Mouse (Mus musculus) kidney, postnatal 0 days (tissue): ENCODE results near the gene Best3. TPM values are rescaled to one million over a fixed set of nuclear protein-coding genes. Genes with fewer than 3 reads are reported as not detected.

ENCODE experiments used
- ATAC-seq: fragments of 200-750 bp; cut with Nextera tagmentation; replicated peaks from 2 replicates; pipeline ENCODE4 v1.8.0; 2017; ENCODE audit warnings: low read depth, moderate number of reproducible peaks, moderate TSS enrichment, moderate library complexity; ENCODE audit not compliant: low FRiP score
- DNase-seq: peaks from one replicate; pipeline ENCODE4 v3.0.0-alpha.2; 2016; ENCODE audit warnings: low spot score
- H3K27ac ChIP-seq: fragments of 300-500 bp; sonication (generic); 2 replicates; pipeline ENCODE4 v1.5.1; 2014; ENCODE audit warnings: mild to moderate bottlenecking
- H3K27me3 ChIP-seq: fragments of 300-500 bp; sonication (generic); 2 replicates; pipeline ENCODE4 v1.6.1; 2014; ENCODE audit warnings: low read length, mixed read lengths; ENCODE audit not compliant: insufficient read depth
- H3K36me3 ChIP-seq: fragments of 300-500 bp; sonication (generic); 2 replicates; pipeline ENCODE4 v1.6.1; 2014; ENCODE audit warnings: low read length, mixed read lengths; ENCODE audit not compliant: insufficient read depth
- H3K4me1 ChIP-seq: fragments of 300-500 bp; sonication (generic); replicated peaks from 2 replicates; pipeline ENCODE4 v1.6.1; 2014; ENCODE audit warnings: antibody characterized with exemption, low read length, mixed read lengths; ENCODE audit not compliant: insufficient read depth
- H3K4me2 ChIP-seq: fragments of 300-500 bp; sonication (generic); 2 replicates; pipeline ENCODE4 v1.6.1; 2014; ENCODE audit warnings: mild to moderate bottlenecking, low read length, moderate library complexity, mixed read lengths
- H3K4me3 ChIP-seq: fragments of 300-500 bp; sonication (generic); replicated peaks from 2 replicates; pipeline ENCODE4 v1.5.1; 2014; ENCODE audit warnings: low read depth, low read length
- H3K9ac ChIP-seq: fragments of 300-500 bp; sonication (generic); 2 replicates; pipeline ENCODE4 v1.6.1; 2014; ENCODE audit warnings: low read depth, low read length
- H3K9me3 ChIP-seq: fragments of 300-500 bp; sonication (generic); replicated peaks from 2 replicates; pipeline ENCODE4 v1.6.1; 2016; ENCODE audit warnings: low read length, inconsistent platforms, mixed read lengths
- CTCF ChIP-seq: IDR thresholded peaks from 2 replicates; pipeline ENCODE4 v1.5.1; 2016; ENCODE audit warnings: antibody characterized with exemption, low read depth, mild to moderate bottlenecking, moderate library complexity
- WGBS: fragments of 180-500 bp; shearing (Covaris S2); extraction: QIAGEN DNeasy Blood & Tissue Kit; methylation state at CpG from one replicate; pipeline ENCODE4 v1.1.7; 2014; 5-methylcytosine and 5-hydroxymethylcytosine counted together
- polyA plus RNA-seq: library from polyadenylated mRNA; unstranded; fragments of >200 nt; fragmentation: Nextera tagmentation; extraction: Ambion mirVana; gene quantifications from 2 replicates; pipeline ENCODE4 v1.2.1, GENCODE M21; 2015

The Best3 gene
- polyA plus RNA-seq, 1 experiment from 2014 or later: 0.22 TPM

DNA sequence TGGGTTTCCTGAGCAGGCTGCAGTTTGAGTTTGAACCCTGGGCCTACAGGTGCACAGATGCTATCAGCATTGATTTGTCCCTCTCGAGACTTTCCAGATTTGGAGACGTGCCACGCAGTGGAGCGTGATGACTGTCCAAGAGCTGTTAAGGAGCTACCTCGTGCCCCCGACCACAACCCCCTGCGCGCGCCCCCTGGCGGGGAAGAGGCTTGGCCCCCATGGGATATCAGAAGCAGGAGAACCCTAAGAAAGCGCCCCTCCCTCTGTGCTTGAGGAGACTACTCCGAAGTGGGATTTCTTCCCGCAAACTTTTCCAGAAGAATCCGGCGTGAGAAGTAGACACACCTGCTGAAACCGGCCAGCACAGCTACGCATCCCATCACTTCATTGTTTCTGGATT lies 23.3 kb upstream of the Best3 start:
- Histone ChIP-seq H3K4me2 (no peak overlapping the region), H3K27me3 (no peaks in the 10 kb centered on the region), H3K4me1 (no peaks in the 10 kb centered on the region), H3K27ac (no peak overlapping the region), H3K36me3 (no peaks in the 10 kb centered on the region), H3K9ac (no peak overlapping the region), H3K4me3 (no peak overlapping the region), H3K9me3 (no peaks in the 10 kb centered on the region)
- 58% methylated on average over 17 of the region's 17 CpGs for WGBS
- no peak for DNase-seq
- TF ChIP-seq CTCF: peak; percentile 26; the same call in 1 of the 2 replicates
- ATAC-seq: no peak

DNA sequence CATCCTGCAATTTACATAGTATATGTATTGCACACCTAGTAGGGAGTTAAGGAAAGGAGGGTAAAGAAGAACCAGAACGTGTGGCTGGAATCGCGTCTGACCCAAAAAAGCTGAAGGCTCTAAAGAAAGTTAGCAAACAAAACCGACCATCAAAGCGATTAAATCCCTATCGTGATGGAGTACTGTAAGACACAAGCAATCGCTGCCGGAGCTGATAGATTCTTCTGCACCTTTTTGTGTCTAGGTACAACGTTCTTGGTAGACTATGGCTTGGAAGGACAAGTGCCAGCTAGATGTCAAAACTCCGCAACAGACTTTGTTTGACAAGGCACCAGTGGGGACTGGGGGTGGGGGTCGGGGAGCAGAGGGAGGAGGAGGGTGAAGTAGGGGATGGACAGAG lies 22.0 kb upstream of the Best3 start:
- DNase-seq (no peak), ATAC-seq (no peak)
- no peak for TF ChIP-seq CTCF
- no peak overlapping the region for H3K27ac ChIP-seq
- 81% methylated on average over 11 of the region's 11 CpGs for WGBS
- no peaks in the 10 kb centered on the region for H3K27me3 ChIP-seq
- no peaks in the 10 kb centered on the region for H3K9me3 ChIP-seq
- H3K36me3 ChIP-seq: no peaks in the 10 kb centered on the region
- no peak overlapping the region for H3K4me2 ChIP-seq
- H3K4me1 ChIP-seq: no peaks in the 10 kb centered on the region
- no peak overlapping the region for H3K9ac ChIP-seq
- no peak overlapping the region for H3K4me3 ChIP-seq

DNA sequence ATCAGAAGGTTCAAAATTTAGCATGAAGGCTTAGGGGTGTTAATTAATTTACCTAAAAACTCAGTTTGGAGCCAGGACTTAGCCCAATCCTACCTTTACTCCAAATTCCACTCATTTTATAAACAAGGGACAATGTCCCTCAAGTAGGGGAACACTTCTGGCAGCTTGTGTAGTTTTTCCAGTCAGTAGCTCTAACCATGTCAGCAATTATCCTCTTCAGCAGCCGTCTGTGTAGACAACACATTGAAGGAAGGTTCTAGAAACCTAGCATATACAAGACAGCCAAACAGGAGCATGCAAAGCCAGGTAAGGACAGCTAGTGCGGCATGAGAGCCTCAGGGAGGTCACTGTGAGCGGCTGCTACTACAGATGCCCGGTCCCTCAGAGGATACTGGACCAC lies 21.5 kb upstream of the Best3 start:
- TF ChIP-seq CTCF: no peak
- H3K27me3 ChIP-seq: no peaks in the 10 kb centered on the region
- H3K9ac ChIP-seq: no peak overlapping the region
- H3K4me2 ChIP-seq: no peak overlapping the region
- H3K9me3 ChIP-seq: no peaks in the 10 kb centered on the region
- WGBS: 80% methylated on average over 4 of the region's 4 CpGs
- H3K27ac ChIP-seq: no peak overlapping the region
- H3K36me3 ChIP-seq: no peaks in the 10 kb centered on the region
- no peak for DNase-seq
- no peak for ATAC-seq
- no peaks in the 10 kb centered on the region for H3K4me1 ChIP-seq
- H3K4me3 ChIP-seq: no peak overlapping the region

DNA sequence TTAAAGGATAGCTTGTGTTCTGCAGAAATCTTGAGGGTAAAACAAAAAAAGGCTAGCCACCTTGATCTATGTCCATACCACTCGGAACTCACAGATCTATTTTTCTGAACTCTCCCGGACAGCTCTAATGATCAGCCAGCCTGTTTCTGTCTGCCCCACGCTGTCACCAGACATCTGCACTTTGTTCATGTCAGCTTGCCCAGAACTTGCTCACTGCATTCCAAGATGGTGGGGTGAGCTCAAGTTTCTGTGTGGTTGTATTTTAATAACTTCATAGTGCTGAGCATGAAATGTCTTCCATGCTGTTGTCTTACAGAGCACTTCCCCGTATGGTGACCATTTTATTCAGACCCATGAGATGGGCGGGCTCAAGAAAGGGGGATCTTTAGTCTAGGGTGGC lies 20.8 kb upstream of the Best3 start:
- DNase-seq: peak; percentile 45
- H3K4me3 ChIP-seq: no peak overlapping the region
- H3K4me2 ChIP-seq: no peak overlapping the region
- H3K27me3 ChIP-seq: no peaks in the 10 kb centered on the region
- no peak for TF ChIP-seq CTCF
- H3K9me3 ChIP-seq: no peaks in the 10 kb centered on the region
- H3K27ac ChIP-seq: peak overlapping the region; percentile 57; the same call in 1 of the 2 replicates
- no peak; the same call in 1 of the 2 replicates for ATAC-seq
- WGBS: 45% methylated on average over 5 of the region's 5 CpGs
- H3K36me3 ChIP-seq: no peaks in the 10 kb centered on the region
- no peak overlapping the region for H3K9ac ChIP-seq
- H3K4me1 ChIP-seq: no peaks in the 10 kb centered on the region

DNA sequence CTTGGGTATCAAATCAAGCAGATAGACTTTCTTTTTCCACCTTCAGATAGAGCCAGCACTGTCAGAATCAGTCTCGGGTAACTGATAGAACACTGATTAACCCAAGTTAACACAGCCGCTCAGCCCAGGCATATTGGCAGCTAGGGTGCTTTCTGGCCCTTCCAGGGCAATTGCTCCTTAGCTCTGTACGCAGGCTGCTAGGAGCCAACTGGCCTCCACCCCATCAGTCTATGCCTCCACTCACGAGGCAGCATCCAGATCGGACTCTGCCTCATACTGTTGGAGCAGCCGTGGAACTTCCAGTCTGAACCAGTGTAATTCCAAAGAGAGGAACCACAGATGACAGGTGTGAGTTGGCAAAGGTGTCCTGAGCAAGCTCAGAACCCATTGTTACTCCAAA lies 20.0 kb upstream of the Best3 start:
- WGBS: 60% methylated on average over 6 of the region's 6 CpGs

DNA sequence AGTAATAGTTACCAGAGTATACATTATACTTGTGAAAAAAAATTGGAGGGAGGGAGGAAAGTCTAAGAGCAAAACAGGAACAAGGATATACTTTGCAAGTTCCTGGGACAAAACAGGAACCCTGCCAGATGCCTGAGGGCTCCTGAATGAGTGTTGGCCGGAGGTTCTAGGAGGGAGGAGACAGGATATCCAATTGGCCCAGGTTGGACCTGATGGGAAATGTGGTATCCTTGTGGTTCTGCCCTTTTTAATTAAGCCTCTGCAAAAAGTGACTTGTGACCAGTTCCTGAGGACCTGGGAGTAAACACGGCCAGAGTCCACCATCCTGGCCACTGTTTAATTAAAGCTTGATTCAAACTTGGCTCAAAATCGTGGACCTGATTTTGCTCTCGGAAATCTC lies 17.4 kb upstream of the Best3 start:
- Histone ChIP-seq H3K4me3 (no peak overlapping the region), H3K4me2 (no peak overlapping the region), H3K27me3 (no peaks in the 10 kb centered on the region), H3K4me1 (no peaks in the 10 kb centered on the region), H3K9me3 (no peaks in the 10 kb centered on the region), H3K27ac (no peak overlapping the region), H3K36me3 (no peaks in the 10 kb centered on the region), H3K9ac (no peak overlapping the region)
- WGBS: 70% methylated on average over 4 of the region's 4 CpGs
- no peak for TF ChIP-seq CTCF
- DNase-seq (no peak), ATAC-seq (peak; percentile 43; the same call in 1 of the 2 replicates)

More for the DNA sequence above, 20.0 kb upstream of the Best3 start:
- Histone ChIP-seq H3K4me2 (no peak overlapping the region), H3K36me3 (no peaks in the 10 kb centered on the region), H3K9ac (no peak overlapping the region), H3K27me3 (no peaks in the 10 kb centered on the region), H3K27ac (peak overlapping the region; percentile 57; the same call in 1 of the 2 replicates), H3K4me3 (no peak overlapping the region), H3K4me1 (no peaks in the 10 kb centered on the region), H3K9me3 (no peaks in the 10 kb centered on the region)
- ATAC-seq (peak; percentile 67), DNase-seq (no peak)
- TF ChIP-seq CTCF: no peak

- no peak for ATAC-seq
- no peak within 1 kb of the TSS for H3K9ac ChIP-seq
- no peaks in the 10 kb centered on the region for H3K27me3 ChIP-seq
- no peak within 1 kb of the TSS for H3K4me3 ChIP-seq
- 0 out of 2 replicates have a peak, but pooled peaks cover 4% of the 10 kb centered on the region for H3K4me1 ChIP-seq
- DNase-seq: no peak
- no peaks in the 10 kb centered on the region for H3K36me3 ChIP-seq
- H3K27ac ChIP-seq: no peak within 1 kb of the TSS
- H3K9me3 ChIP-seq: no peaks in the 10 kb centered on the region
- no peak within 1 kb of the TSS for H3K4me2 ChIP-seq
- no peak for TF ChIP-seq CTCF
- 91% methylated on average over 6 of the region's 6 CpGs for WGBS
Observed at GRCm38 (mm10) chr10:116972509-116972908, 13.6 kb upstream of the Best3 start, which contains the start of gene Gm10271. Gm10271 (minus strand) TSS chr10:116972609.
